Comparison of ENCODE assay signal across 23 mouse cellular contexts in the genomic region with DNA sequence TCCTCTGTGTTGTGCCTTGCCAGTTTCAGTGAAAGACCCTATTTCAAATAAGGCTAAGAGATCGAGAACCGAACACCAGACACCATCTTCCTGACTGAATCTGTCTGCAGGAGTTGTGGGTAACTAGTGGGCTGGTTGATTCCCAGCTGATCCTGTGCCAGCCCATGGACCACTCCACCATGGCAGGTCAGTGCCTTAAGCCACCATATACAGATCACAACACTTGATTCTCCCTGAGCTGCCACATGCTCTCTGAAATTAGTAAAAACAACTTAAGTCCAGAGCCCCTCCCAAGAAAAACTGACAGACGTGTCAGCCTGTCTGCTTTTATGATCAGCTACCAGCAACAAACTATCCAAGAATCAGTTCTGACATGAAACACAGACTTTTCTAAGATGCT.
DNase-seq lines count a peak whose midpoint lies in the region; ATAC-seq and TF ChIP-seq lines count a peak whose summit lies in the region.
"Had no signal": no experiment of that assay in that cellular context is flagged by ENCODE, and none has a peak within 500 bp of the region (broad histone marks: within the 10 kb centered on the region; RNA-seq: fewer than 3 reads in every experiment).

No protein-coding gene starts in this region.

- no peaks in the 10 kb centered on the region for H3K9me3 ChIP-seq in heart, embryonic 10.5 days
- H3K9me3 ChIP-seq in midbrain, embryonic 11.5 days (ENCODE audit: control insufficient read depth, low read length) = no peaks in the 10 kb centered on the region
- H3K9me3 ChIP-seq in midbrain, embryonic 10.5 days (replicated peaks) = no peaks in the 10 kb centered on the region
- no peaks in the 10 kb centered on the region for H3K9me3 ChIP-seq in limb, embryonic 10.5 days (replicated peaks)
- H3K9me3 ChIP-seq in limb, embryonic 11.5 days (ENCODE audit: control insufficient read depth, low read length) = no peaks in the 10 kb centered on the region
- H3K9me3 ChIP-seq in lung, postnatal 0 days (ENCODE audit: low read length) = no peaks in the 10 kb centered on the region
- H3K9me3 ChIP-seq: forebrain, embryonic 15.5 days; heart, embryonic 15.5 days had no signal

- H3K27ac ChIP-seq in heart, embryonic 10.5 days = no peak overlapping the region
- no peak overlapping the region for H3K27ac ChIP-seq in midbrain, embryonic 11.5 days (ENCODE audit: low read depth, low read length)
- H3K27ac ChIP-seq in midbrain, embryonic 10.5 days (replicated peaks) = no peak overlapping the region
- H3K27ac ChIP-seq in limb, embryonic 10.5 days = no peak overlapping the region
- H3K27ac ChIP-seq in limb, embryonic 11.5 days (replicated peaks; ENCODE audit: low read depth, low read length) = no peak overlapping the region
- H3K27ac ChIP-seq in lung, postnatal 0 days (ENCODE audit: low read length) = no peak overlapping the region
- H3K27ac ChIP-seq: forebrain, embryonic 15.5 days; heart, adult 2 months; heart, embryonic 15.5 days; hindbrain, embryonic 14.5 days; hindbrain, postnatal 0 days had no signal

- ATAC-seq in midbrain, embryonic 11.5 days (ENCODE audit: low FRiP score) = no peak
- no peak for ATAC-seq in limb, embryonic 11.5 days (ENCODE audit: insufficient number of reproducible peaks, low FRiP score, low TSS enrichment, low read depth)
- no peak for ATAC-seq in lung, postnatal 0 days
- ATAC-seq: CD4-positive, CD25-positive, alpha-beta regulatory T cell, adult 4 months; forebrain, embryonic 15.5 days; hindbrain, postnatal 0 days had no signal

- H3K36me3 ChIP-seq in heart, embryonic 10.5 days = no peaks in the 10 kb centered on the region
- no peaks in the 10 kb centered on the region for H3K36me3 ChIP-seq in midbrain, embryonic 11.5 days (ENCODE audit: control insufficient read depth, insufficient read depth, low read length)
- H3K36me3 ChIP-seq in midbrain, embryonic 10.5 days = no peaks in the 10 kb centered on the region
- no peaks in the 10 kb centered on the region for H3K36me3 ChIP-seq in limb, embryonic 10.5 days
- no peaks in the 10 kb centered on the region for H3K36me3 ChIP-seq in limb, embryonic 11.5 days (ENCODE audit: control insufficient read depth, insufficient read depth, low read length)
- H3K36me3 ChIP-seq in lung, postnatal 0 days (ENCODE audit: insufficient read depth, low read length) = no peaks in the 10 kb centered on the region
- H3K36me3 ChIP-seq: forebrain, embryonic 15.5 days; heart, embryonic 12.5 days; heart, embryonic 15.5 days had no signal

- 88% methylated on average over 3 of the region's 3 CpGs for WGBS in heart, embryonic 10.5 days
- WGBS in midbrain, embryonic 11.5 days = 95% methylated on average over 3 of the region's 3 CpGs
- WGBS in midbrain, embryonic 10.5 days = 87% methylated on average over 3 of the region's 3 CpGs
- WGBS in limb, embryonic 10.5 days = 91% methylated on average over 3 of the region's 3 CpGs
- WGBS in limb, embryonic 11.5 days = 89% methylated on average over 3 of the region's 3 CpGs
- WGBS in lung, postnatal 0 days = 96% methylated on average over 3 of the region's 3 CpGs

- 0 out of 2 replicates have a peak, but pooled peaks cover 3% of the 10 kb centered on the region for H3K4me1 ChIP-seq in heart, embryonic 10.5 days
- no peaks in the 10 kb centered on the region for H3K4me1 ChIP-seq in midbrain, embryonic 11.5 days (ENCODE audit: control insufficient read depth, insufficient read depth, low read length)
- H3K4me1 ChIP-seq in midbrain, embryonic 10.5 days = 0 out of 2 replicates have a peak, but pooled peaks cover 3% of the 10 kb centered on the region
- H3K4me1 ChIP-seq in limb, embryonic 10.5 days = peaks cover 12% of the 10 kb centered on the region
- H3K4me1 ChIP-seq in limb, embryonic 11.5 days (ENCODE audit: control insufficient read depth, insufficient read depth, low read length) = peaks cover 5% of the 10 kb centered on the region; the same call in 1 of the 2 replicates
- no peaks in the 10 kb centered on the region for H3K4me1 ChIP-seq in lung, postnatal 0 days (ENCODE audit: insufficient read depth, low read depth, low read length)
- H3K4me1 ChIP-seq: forebrain, embryonic 15.5 days; heart, embryonic 12.5 days; heart, embryonic 15.5 days had no signal

- no peaks in the 10 kb centered on the region for H3K27me3 ChIP-seq in heart, embryonic 10.5 days (ENCODE audit: insufficient read depth, poor library complexity, severe bottlenecking)
- H3K27me3 ChIP-seq in midbrain, embryonic 11.5 days (ENCODE audit: control insufficient read depth, insufficient read depth, low read length) = no peaks in the 10 kb centered on the region
- H3K27me3 ChIP-seq in midbrain, embryonic 10.5 days (ENCODE audit: low read depth, poor library complexity, severe bottlenecking) = no peaks in the 10 kb centered on the region
- H3K27me3 ChIP-seq in limb, embryonic 10.5 days (ENCODE audit: low read depth, poor library complexity, severe bottlenecking) = no peaks in the 10 kb centered on the region
- H3K27me3 ChIP-seq in limb, embryonic 11.5 days (ENCODE audit: control insufficient read depth, insufficient read depth, low read length) = no peaks in the 10 kb centered on the region
- no peaks in the 10 kb centered on the region for H3K27me3 ChIP-seq in lung, postnatal 0 days (replicated peaks; ENCODE audit: insufficient read depth, low read length)
- H3K27me3 ChIP-seq: forebrain, embryonic 15.5 days; heart, embryonic 12.5 days; heart, embryonic 15.5 days had no signal

- H3K4me3 ChIP-seq in heart, embryonic 10.5 days = no peak overlapping the region
- no peak overlapping the region for H3K4me3 ChIP-seq in midbrain, embryonic 11.5 days (ENCODE audit: low read depth, low read length)
- no peak overlapping the region for H3K4me3 ChIP-seq in midbrain, embryonic 10.5 days
- no peak overlapping the region for H3K4me3 ChIP-seq in limb, embryonic 10.5 days
- H3K4me3 ChIP-seq in limb, embryonic 11.5 days (ENCODE audit: low read depth, low read length) = no peak overlapping the region
- no peak overlapping the region for H3K4me3 ChIP-seq in lung, postnatal 0 days (ENCODE audit: low read depth, low read length)
- H3K4me3 ChIP-seq: forebrain, embryonic 15.5 days; heart, adult 2 months; heart, embryonic 12.5 days; heart, embryonic 15.5 days had no signal

- H3K4me2 ChIP-seq in midbrain, embryonic 11.5 days = no peak overlapping the region
- H3K4me2 ChIP-seq in limb, embryonic 11.5 days (ENCODE audit: low read depth, severe bottlenecking) = no peak overlapping the region
- no peak overlapping the region for H3K4me2 ChIP-seq in lung, postnatal 0 days (replicated peaks; ENCODE audit: low read depth, low read length)
- H3K4me2 ChIP-seq: forebrain, embryonic 15.5 days; heart, embryonic 12.5 days; heart, embryonic 15.5 days; hindbrain, embryonic 14.5 days had no signal

- TF ChIP-seq EP300 in lung, postnatal 0 days (IDR thresholded peaks at IDR 0.05) = no peak

- no peak overlapping the region for H3K9ac ChIP-seq in midbrain, embryonic 11.5 days (ENCODE audit: low read length)
- H3K9ac ChIP-seq in limb, embryonic 11.5 days (ENCODE audit: low read length) = no peak overlapping the region
- H3K9ac ChIP-seq in lung, postnatal 0 days (replicated peaks; ENCODE audit: low read depth) = no peak overlapping the region
- H3K9ac ChIP-seq: forebrain, embryonic 15.5 days; heart, embryonic 12.5 days; heart, embryonic 15.5 days; hindbrain, embryonic 14.5 days had no signal

- peak; percentile 61 for DNase-seq in heart, embryonic 10.5 days (ENCODE audit: low spot score)
- DNase-seq in heart, postnatal 4 days = no peak
- DNase-seq in midbrain, embryonic 11.5 days (ENCODE audit: low spot score, missing footprints) = peak; percentile 37
- no peak for DNase-seq in midbrain, embryonic 10.5 days (ENCODE audit: low spot score)
- peak; percentile 14 for DNase-seq in limb, embryonic 10.5 days (ENCODE audit: low spot score)
- DNase-seq in limb, embryonic 11.5 days (ENCODE audit: low spot score) = peak; percentile 18
- DNase-seq in lung, postnatal 0 days (ENCODE audit: low spot score) = no peak
- DNase-seq in cerebellum, adult 9-10 months = no peak
- DNase-seq: adrenal gland, adult 2 months; adrenal gland, postnatal 14 days; cerebellum, adult 11 months; cerebellum, adult 2 months; cerebellum, postnatal 10 days; gastrocnemius, postnatal 25 days; heart, adult 2 months; heart, postnatal 10 days; heart, postnatal 36 days had no signal

- no peak for TF ChIP-seq CTCF in lung, postnatal 0 days (IDR thresholded peaks at IDR 0.05)

Comparison
In these comparisons a context has a peak if more than half of its experiments do, and no peak if none do; other contexts are left out.
1. DNase-seq: peak in heart, embryonic 10.5 days (single experiment), midbrain, embryonic 11.5 days (single experiment), limb, embryonic 10.5 days (single experiment) and limb, embryonic 11.5 days (single experiment); none in heart, postnatal 4 days (single experiment), midbrain, embryonic 10.5 days (single experiment), lung, postnatal 0 days (single experiment) and cerebellum, adult 9-10 months (single experiment).